Mouse (Mus musculus) midbrain, postnatal 0 days (tissue): ENCODE results near the gene Tmem242. TPM values are rescaled to one million over a fixed set of nuclear protein-coding genes. Genes with fewer than 3 reads are reported as not detected.

Experiments
- ATAC-seq: fragments of 200-750 bp; cut with Nextera tagmentation; 2 replicates; pipeline ENCODE4 v1.8.0; 2017; ENCODE audit warnings: moderate number of reproducible peaks, mild to moderate bottlenecking, moderate TSS enrichment, moderate library complexity; ENCODE audit not compliant: low FRiP score
- DNase-seq: peaks from one replicate; pipeline ENCODE4 v3.0.0-alpha.2; 2015; ENCODE audit warnings: low spot score
- H3K27ac ChIP-seq: fragments of 300-500 bp; sonication (generic); 2 replicates; pipeline ENCODE4 v1.5.1; 2014; ENCODE audit warnings: low read depth, mild to moderate bottlenecking, low read length, mixed read lengths
- H3K27me3 ChIP-seq: fragments of 300-500 bp; sonication (generic); 2 replicates; pipeline ENCODE4 v1.6.1; 2014; ENCODE audit warnings: low read length, control low read depth, mixed read lengths; ENCODE audit not compliant: insufficient read depth
- H3K36me3 ChIP-seq: fragments of 300-500 bp; sonication (generic); 2 replicates; pipeline ENCODE4 v1.6.1; 2014; ENCODE audit warnings: low read length, control low read depth, mixed read lengths; ENCODE audit not compliant: insufficient read depth
- H3K4me1 ChIP-seq: fragments of 300-500 bp; sonication (generic); 2 replicates; pipeline ENCODE4 v1.6.1; 2014; ENCODE audit warnings: mild to moderate bottlenecking, control low read depth, antibody characterized with exemption, low read length, mixed read lengths; ENCODE audit not compliant: insufficient read depth
- H3K4me2 ChIP-seq: fragments of 300-500 bp; sonication (generic); 2 replicates; pipeline ENCODE4 v1.6.1; 2014; ENCODE audit warnings: low read depth, mild to moderate bottlenecking, low read length, mixed read lengths; ENCODE audit not compliant: poor library complexity, severe bottlenecking
- H3K4me3 ChIP-seq: fragments of 300-500 bp; sonication (generic); 2 replicates; pipeline ENCODE4 v1.5.1; 2014; ENCODE audit warnings: low read depth, mild to moderate bottlenecking, low read length, moderate library complexity
- H3K9ac ChIP-seq: fragments of 300-500 bp; sonication (generic); replicated peaks from 2 replicates; pipeline ENCODE4 v1.6.1; 2014; ENCODE audit warnings: mild to moderate bottlenecking, low read length, moderate library complexity, mixed read lengths; ENCODE audit not compliant: poor library complexity, severe bottlenecking
- H3K9me3 ChIP-seq: fragments of 300-500 bp; sonication (generic); 2 replicates; pipeline ENCODE4 v1.6.1; 2016; ENCODE audit warnings: low read length, control low read depth
- CTCF ChIP-seq: IDR thresholded peaks from 2 replicates; pipeline ENCODE4 v1.5.1; 2016; ENCODE audit warnings: antibody characterized with exemption, mild to moderate bottlenecking
- WGBS: fragments of 180-500 bp; shearing (Covaris S2); extraction: QIAGEN DNeasy Blood & Tissue Kit; methylation state at CpG from one replicate; pipeline ENCODE4 v1.1.7; 2014; 5-methylcytosine and 5-hydroxymethylcytosine counted together
- polyA plus RNA-seq: library from polyadenylated mRNA; unstranded; fragments of >200 nt; fragmentation: Nextera tagmentation; extraction: Ambion mirVana; gene quantifications from 2 replicates; pipeline ENCODE4 v1.2.1, GENCODE M21; 2015
- total RNA-seq: library from RNA; depleted of rRNA; stranded (reverse); fragments of >200 nt; gene quantifications from 2 replicates; pipeline ENCODE4 v1.2.3, GENCODE M21; 2014

Gene Tmem242
- total and polyA plus RNA-seq, 2 experiments from 2014 or later, result 61.4 to 129 TPM

- H3K4me2 ChIP-seq, result no peak overlapping the region
- no peak for ATAC-seq
- H3K9me3 ChIP-seq, result no peaks in the 10 kb centered on the region
- H3K36me3 ChIP-seq, result peaks cover 6% of the 10 kb centered on the region
- H3K27ac ChIP-seq, result no peak overlapping the region
- no peaks in the 10 kb centered on the region for H3K27me3 ChIP-seq
- H3K9ac ChIP-seq, result no peak overlapping the region
- TF ChIP-seq CTCF, result no peak
- WGBS, result 91% methylated on average over 3 of the region's 3 CpGs
- DNase-seq, result no peak
- H3K4me3 ChIP-seq, result no peak overlapping the region
- H3K4me1 ChIP-seq, result no peaks in the 10 kb centered on the region
Measured at GRCm38 (mm10) chr17:5414041-5414440, 26.0 kb downstream of the Tmem242 start.

GRCm38 (mm10) chr17:5413350-5413749 lies 26.7 kb downstream of the Tmem242 start:
- H3K36me3 ChIP-seq, result peaks cover 4% of the 10 kb centered on the region
- TF ChIP-seq CTCF, result no peak
- ATAC-seq (no peak), DNase-seq (no peak)
- no peak overlapping the region for H3K27ac ChIP-seq
- H3K4me1 ChIP-seq, result no peaks in the 10 kb centered on the region
- no peak overlapping the region for H3K4me2 ChIP-seq
- no peaks in the 10 kb centered on the region for H3K27me3 ChIP-seq
- H3K9me3 ChIP-seq, result no peaks in the 10 kb centered on the region
- H3K9ac ChIP-seq, result no peak overlapping the region
- WGBS, result 94% methylated on average over 13 of the region's 13 CpGs
- no peak overlapping the region for H3K4me3 ChIP-seq

- no peak for DNase-seq
- WGBS, result 89% methylated on average over 7 of the region's 7 CpGs
- Histone ChIP-seq H3K4me3 (no peak overlapping the region), H3K27ac (no peak overlapping the region), H3K27me3 (no peaks in the 10 kb centered on the region), H3K36me3 (peaks cover 1% of the 10 kb centered on the region; the same call in 1 of the 2 replicates), H3K9ac (no peak overlapping the region), H3K9me3 (no peaks in the 10 kb centered on the region), H3K4me2 (no peak overlapping the region), H3K4me1 (no peaks in the 10 kb centered on the region)
- no peak for ATAC-seq
- TF ChIP-seq CTCF, result no peak
Measured at GRCm38 (mm10) chr17:5412740-5413139, 27.3 kb downstream of the Tmem242 start.

- Histone ChIP-seq H3K4me3 (no peak overlapping the region), H3K9me3 (no peaks in the 10 kb centered on the region), H3K4me1 (no peaks in the 10 kb centered on the region), H3K27me3 (no peaks in the 10 kb centered on the region), H3K4me2 (no peak overlapping the region), H3K36me3 (no peaks in the 10 kb centered on the region; the same call in 1 of the 2 replicates), H3K9ac (no peak overlapping the region), H3K27ac (no peak overlapping the region)
- no peak for ATAC-seq
- TF ChIP-seq CTCF, result no peak
- no peak for DNase-seq
- 95% methylated on average over 8 of the region's 8 CpGs for WGBS
Measured at GRCm38 (mm10) chr17:5412301-5412700, 27.8 kb downstream of the Tmem242 start.

- TF ChIP-seq CTCF, result no peak
- 96% methylated on average over 17 of the region's 17 CpGs for WGBS
- no peaks in the 10 kb centered on the region for H3K27me3 ChIP-seq
- DNase-seq (no peak), ATAC-seq (no peak)
- H3K27ac ChIP-seq, result no peak overlapping the region
- H3K9me3 ChIP-seq, result no peaks in the 10 kb centered on the region
- H3K4me3 ChIP-seq, result no peak overlapping the region
- H3K4me1 ChIP-seq, result no peaks in the 10 kb centered on the region
- no peak overlapping the region for H3K9ac ChIP-seq
- H3K36me3 ChIP-seq, result no peaks in the 10 kb centered on the region; the same call in 1 of the 2 replicates
- no peak overlapping the region for H3K4me2 ChIP-seq
Measured at GRCm38 (mm10) chr17:5411205-5411604, 28.9 kb downstream of the Tmem242 start.

GRCm38 (mm10) chr17:5410336-5410735 lies 29.7 kb downstream of the Tmem242 start:
- no peak overlapping the region for H3K27ac ChIP-seq
- TF ChIP-seq CTCF, result no peak
- DNase-seq, result no peak
- H3K4me2 ChIP-seq, result no peak overlapping the region
- no peaks in the 10 kb centered on the region for H3K9me3 ChIP-seq
- no peaks in the 10 kb centered on the region for H3K4me1 ChIP-seq
- H3K36me3 ChIP-seq, result no peaks in the 10 kb centered on the region; the same call in 1 of the 2 replicates
- H3K4me3 ChIP-seq, result no peak overlapping the region
- WGBS, result 84% methylated on average over 4 of the region's 4 CpGs
- H3K9ac ChIP-seq, result no peak overlapping the region
- ATAC-seq, result no peak
- no peaks in the 10 kb centered on the region for H3K27me3 ChIP-seq
